Mouse (Mus musculus) thymus, adult 2 months (tissue): ENCODE results near the gene Nr2c1.

ENCODE experiments used
- CTCF ChIP-seq: fragments of 200-500 bp; IDR thresholded peaks from 2 replicates; pipeline ENCODE4 v1.5.1; 2012; ENCODE audit warnings: mild to moderate bottlenecking, control low read depth, low read length, moderate library complexity, borderline replicate concordance; ENCODE audit not compliant: control insufficient read depth, poor library complexity, insufficient read depth; ENCODE audit errors: extremely low read depth
- POLR2A ChIP-seq: fragments of 200-500 bp; IDR thresholded peaks from 2 replicates; pipeline ENCODE4 v1.6.1; 2012; ENCODE audit warnings: mild to moderate bottlenecking, low read length, control low read depth, moderate library complexity; ENCODE audit not compliant: control insufficient read depth, poor library complexity, insufficient read depth; ENCODE audit errors: extremely low read depth

DNA sequence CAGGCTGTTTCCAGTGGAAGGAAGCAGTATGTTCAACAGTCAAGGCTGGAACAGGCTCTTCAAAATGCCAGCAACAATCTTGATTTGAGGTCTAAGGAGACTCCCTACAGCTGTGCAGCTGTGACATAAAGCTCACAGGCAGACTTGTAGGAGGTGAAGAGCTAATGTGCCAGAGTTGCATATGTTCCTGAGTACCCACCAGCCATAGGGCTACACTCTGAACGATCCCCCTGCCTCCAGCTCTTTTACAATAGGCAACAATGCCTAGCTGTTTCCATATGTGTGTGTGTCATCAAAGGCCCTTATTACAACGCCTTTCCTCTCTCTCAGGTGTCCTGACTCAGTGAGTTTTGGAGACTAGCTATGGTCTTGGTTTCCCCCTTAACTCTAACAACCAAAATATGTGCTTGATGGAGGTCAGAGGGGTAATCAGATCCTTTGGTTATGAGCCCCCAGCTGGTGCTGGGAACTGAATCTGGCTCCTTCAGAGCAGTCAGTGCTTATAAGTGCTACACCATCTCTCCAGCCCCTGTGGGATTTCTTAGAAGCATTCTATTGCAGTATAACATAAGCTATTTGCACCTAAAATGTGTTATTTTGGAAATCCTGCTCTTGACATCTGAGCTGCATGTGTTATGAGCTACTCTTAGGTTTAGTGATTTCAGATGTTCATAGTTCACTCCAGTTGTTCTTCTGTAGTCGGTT lies 7.4 kb upstream of the Nr2c1 start:
- TF ChIP-seq CTCF = no peak
- no peak for TF ChIP-seq POLR2A
